ENCODE assay signal across 8 mouse cellular contexts in genomic region chr19:28677728-28678438, GRCm38 (mm10). TPM values are rescaled to one million over a fixed set of nuclear protein-coding genes. Genes with fewer than 3 reads are reported as not detected.
DNase-seq lines count a peak whose midpoint lies in the region; ATAC-seq lines count a peak whose summit lies in the region.

No protein-coding gene starts in this region.

- intact Hi-C loops in left cerebral cortex, postnatal 4 days (cut with DNase I) = no loop called here
- intact Hi-C loops in left cerebral cortex, postnatal 36 days (cut with DNase I) = no loop called here

- peak; percentile 13 for DNase-seq in left cerebral cortex, postnatal 4 days
- no peak for DNase-seq in left cerebral cortex, postnatal 36 days (ENCODE audit: low spot score in 2 of 2)
- DNase-seq in embryonic facial prominence, embryonic 10.5 days (ENCODE audit: low spot score) = peak; percentile 43
- DNase-seq in lung, postnatal 36 days = peak; percentile 71
- peak; percentile 7 to 40 for DNase-seq in spleen, postnatal 10 days (ENCODE audit: low spot score in 2 of 2)
- no peak for DNase-seq in frontal cortex, postnatal 25 days (ENCODE audit: low spot score in 2 of 2)

- under 1% methylated on average over 32 of the region's 32 CpGs for WGBS in embryonic facial prominence, embryonic 10.5 days
- under 1% methylated on average over 32 of the region's 32 CpGs for WGBS in heart, embryonic 12.5 days
- WGBS in kidney, embryonic 16.5 days = under 1% methylated on average over 26 of the region's 32 CpGs

- ATAC-seq in heart, embryonic 12.5 days (ENCODE audit: insufficient number of reproducible peaks, low FRiP score) = peak; percentile 31; the same call in 1 of the 2 replicates
- 0 out of 2 replicates have a peak, but pooled peaks have one; percentile 47 for ATAC-seq in kidney, embryonic 16.5 days (ENCODE audit: low FRiP score, low TSS enrichment)

- peak overlapping the region; percentile 96 for H3K4me2 ChIP-seq in heart, embryonic 12.5 days
- peak overlapping the region; percentile 99 for H3K4me2 ChIP-seq in kidney, embryonic 16.5 days (replicated peaks; ENCODE audit: low read depth, low read length)

- peak overlapping the region; percentile 77 for H3K9ac ChIP-seq in heart, embryonic 12.5 days
- peak overlapping the region; percentile 86 for H3K9ac ChIP-seq in kidney, embryonic 16.5 days (replicated peaks; ENCODE audit: low read length)

- peaks cover 56% of the 10 kb centered on the region for H3K27me3 ChIP-seq in embryonic facial prominence, embryonic 10.5 days (replicated peaks; ENCODE audit: low read depth, poor library complexity, severe bottlenecking)
- H3K27me3 ChIP-seq in heart, embryonic 12.5 days (replicated peaks) = peaks cover 12% of the 10 kb centered on the region; the same call in 1 of the 2 replicates
- H3K27me3 ChIP-seq in kidney, embryonic 16.5 days (ENCODE audit: insufficient read depth, low read length) = peaks cover 7% of the 10 kb centered on the region; the same call in 1 of the 2 replicates

- H3K36me3 ChIP-seq in embryonic facial prominence, embryonic 10.5 days (replicated peaks) = no peaks in the 10 kb centered on the region
- no peaks in the 10 kb centered on the region for H3K36me3 ChIP-seq in heart, embryonic 12.5 days
- no peaks in the 10 kb centered on the region for H3K36me3 ChIP-seq in kidney, embryonic 16.5 days (ENCODE audit: insufficient read depth, low read length)

- H3K9me3 ChIP-seq in embryonic facial prominence, embryonic 10.5 days = no peaks in the 10 kb centered on the region
- no peaks in the 10 kb centered on the region for H3K9me3 ChIP-seq in heart, embryonic 12.5 days (replicated peaks)
- no peaks in the 10 kb centered on the region for H3K9me3 ChIP-seq in kidney, embryonic 16.5 days (ENCODE audit: low read length)

- H3K4me3 ChIP-seq in embryonic facial prominence, embryonic 10.5 days = peak overlapping the region; percentile 74
- H3K4me3 ChIP-seq in heart, embryonic 12.5 days = peak overlapping the region; percentile 75
- H3K4me3 ChIP-seq in kidney, embryonic 16.5 days (ENCODE audit: low read length) = peak overlapping the region; percentile 84

- H3K4me1 ChIP-seq in embryonic facial prominence, embryonic 10.5 days = peaks cover 37% of the 10 kb centered on the region
- peaks cover 7% of the 10 kb centered on the region; the same call in 1 of the 2 replicates for H3K4me1 ChIP-seq in heart, embryonic 12.5 days (replicated peaks)
- H3K4me1 ChIP-seq in kidney, embryonic 16.5 days (ENCODE audit: insufficient read depth, low read length) = peaks cover 17% of the 10 kb centered on the region

- H3K27ac ChIP-seq in embryonic facial prominence, embryonic 10.5 days (replicated peaks) = peak overlapping the region; percentile 30
- no peak overlapping the region for H3K27ac ChIP-seq in heart, embryonic 12.5 days (ENCODE audit: poor library complexity, severe bottlenecking)
- peak overlapping the region; percentile 25; the same call in 1 of the 2 replicates for H3K27ac ChIP-seq in kidney, embryonic 16.5 days (ENCODE audit: low read length)

RNA-seq across cellular contexts. Expression of gene Glis3, which starts 2.0 kb away (rescaled TPM):
- total RNA-seq in left cerebral cortex, postnatal 4 days (2021) = 10 to 100 TPM in 1 of 2 experiments, 1 to 10 TPM in 1; 6.6 to 10.8 TPM
- total RNA-seq in left cerebral cortex, postnatal 36 days (2021) = 1 to 10 TPM; 4.4 to 7.2 TPM
- 1.7 and 2.3 TPM in 2 replicates for polyA plus RNA-seq in embryonic facial prominence, embryonic 10.5 days (2016; fragmentation: Nextera tagmentation; extraction: Ambion mirVana)
- 0.72 and 1.7 TPM in 2 replicates for polyA plus RNA-seq in heart, embryonic 12.5 days (2016; fragmentation: Nextera tagmentation; extraction: Ambion mirVana)
- polyA plus RNA-seq in kidney, embryonic 16.5 days (2015; fragmentation: Nextera tagmentation; extraction: Ambion mirVana) = 9.0 and 10.1 TPM in 2 replicates

Comparison
In these comparisons a context has a peak if more than half of its experiments do, and no peak if none do; other contexts are left out.
1. DNase-seq: peak in left cerebral cortex, postnatal 4 days (single experiment), embryonic facial prominence, embryonic 10.5 days (single experiment), lung, postnatal 36 days (single experiment) and spleen, postnatal 10 days (2 of 2); none in left cerebral cortex, postnatal 36 days (0 of 2) and frontal cortex, postnatal 25 days (0 of 2).
2. Peak in every context shown above with its lines, with median percentiles within 50 percentile points of each other: H3K4me3 ChIP-seq.